Mouse (Mus musculus) limb, embryonic 13.5 days (tissue): ENCODE results near the gene Akap5. TPM values are rescaled to one million over a fixed set of nuclear protein-coding genes. Genes with fewer than 3 reads are reported as not detected.

Experiments used
- ATAC-seq: fragments of 200-750 bp; cut with Nextera tagmentation; 2 replicates; pipeline ENCODE4 v1.8.0; 2017; ENCODE audit warnings: low read depth, moderate number of reproducible peaks, moderate TSS enrichment; ENCODE audit not compliant: low FRiP score
- H3K27ac ChIP-seq: fragments of 300-500 bp; sonication (generic); 2 replicates; pipeline ENCODE4 v1.5.1; 2015; ENCODE audit warnings: inconsistent platforms, mild to moderate bottlenecking, moderate library complexity
- H3K27me3 ChIP-seq: fragments of 300-500 bp; sonication (generic); 2 replicates; pipeline ENCODE4 v1.6.1; 2015; ENCODE audit warnings: mild to moderate bottlenecking, inconsistent platforms
- H3K36me3 ChIP-seq: fragments of 300-500 bp; sonication (generic); 2 replicates; pipeline ENCODE4 v1.6.1; 2015; ENCODE audit warnings: inconsistent platforms, mild to moderate bottlenecking, moderate library complexity
- H3K4me1 ChIP-seq: fragments of 300-500 bp; sonication (generic); 2 replicates; pipeline ENCODE4 v1.6.1; 2015; ENCODE audit warnings: inconsistent platforms
- H3K4me2 ChIP-seq: fragments of 300-500 bp; sonication (generic); replicated peaks from 2 replicates; pipeline ENCODE4 v1.6.1; 2015; ENCODE audit warnings: inconsistent platforms, mild to moderate bottlenecking, moderate library complexity
- H3K4me3 ChIP-seq: fragments of 300-500 bp; sonication (generic); 2 replicates; pipeline ENCODE4 v1.5.1; 2015; ENCODE audit warnings: moderate library complexity, mild to moderate bottlenecking, inconsistent platforms
- H3K9ac ChIP-seq: fragments of 300-500 bp; sonication (generic); 2 replicates; pipeline ENCODE4 v1.6.1; 2015; ENCODE audit warnings: mild to moderate bottlenecking, inconsistent platforms
- H3K9me3 ChIP-seq: fragments of 300-500 bp; sonication (generic); 2 replicates; pipeline ENCODE4 v1.6.1; 2016; ENCODE audit warnings: inconsistent platforms
- WGBS: fragments of 180-500 bp; shearing (Covaris S2); methylation state at CpG from one replicate; pipeline ENCODE4 v1.1.7; 2015; 5-methylcytosine and 5-hydroxymethylcytosine counted together
- polyA plus RNA-seq: library from polyadenylated mRNA; unstranded; fragments of >200 nt; fragmentation: Nextera tagmentation; extraction: Ambion mirVana; gene quantifications from 2 replicates; pipeline ENCODE4 v1.2.1, GENCODE M21; 2015

Gene Akap5
- polyA plus RNA-seq, 1 experiment from 2014 or later, result 2.3 TPM

- Histone ChIP-seq H3K36me3 (peaks cover 81% of the 10 kb centered on the region), H3K4me1 (no peaks in the 10 kb centered on the region), H3K4me2 (no peak overlapping the region), H3K9ac (no peak overlapping the region), H3K9me3 (no peaks in the 10 kb centered on the region), H3K27me3 (no peaks in the 10 kb centered on the region), H3K27ac (no peak overlapping the region), H3K4me3 (no peak overlapping the region)
- 83% methylated on average over 5 of the region's 5 CpGs for WGBS
- no peak for ATAC-seq
Observed at GRCm38 (mm10) chr12:76297830-76298229, 26.9 kb upstream of the Akap5 start.

GRCm38 (mm10) chr12:76299361-76299906, 25.3 kb upstream of the Akap5 start:
- Histone ChIP-seq H3K4me3 (no peak overlapping the region), H3K27ac (no peak overlapping the region), H3K9me3 (no peaks in the 10 kb centered on the region), H3K27me3 (no peaks in the 10 kb centered on the region), H3K4me1 (no peaks in the 10 kb centered on the region; the same call in 1 of the 2 replicates), H3K9ac (no peak overlapping the region), H3K4me2 (no peak overlapping the region), H3K36me3 (peaks cover 80% of the 10 kb centered on the region)
- no peak for ATAC-seq
- 95% methylated on average over 9 of the region's 9 CpGs for WGBS

- WGBS, result 89% methylated on average over 10 of the region's 10 CpGs
Observed at GRCm38 (mm10) chr12:76300367-76300766, 24.3 kb upstream of the Akap5 start.

GRCm38 (mm10) chr12:76303474-76303873, 21.2 kb upstream of the Akap5 start:
- Histone ChIP-seq H3K27me3 (no peaks in the 10 kb centered on the region), H3K36me3 (peaks cover 66% of the 10 kb centered on the region), H3K4me2 (no peak overlapping the region), H3K4me3 (no peak overlapping the region), H3K9me3 (no peaks in the 10 kb centered on the region), H3K4me1 (peaks cover 18% of the 10 kb centered on the region), H3K9ac (no peak overlapping the region), H3K27ac (peak overlapping the region; percentile 61; the same call in 1 of the 2 replicates)
- WGBS, result 90% methylated on average over 11 of the region's 11 CpGs
- ATAC-seq, result 0 out of 2 replicates have a peak, but pooled peaks have one; percentile 11

More at GRCm38 (mm10) chr12:76300367-76300766, 24.3 kb upstream of the Akap5 start:
- no peaks in the 10 kb centered on the region for H3K9me3 ChIP-seq
- H3K9ac ChIP-seq, result no peak overlapping the region
- no peak overlapping the region for H3K4me2 ChIP-seq
- ATAC-seq, result no peak
- no peak overlapping the region for H3K4me3 ChIP-seq
- H3K36me3 ChIP-seq, result peaks cover 75% of the 10 kb centered on the region
- H3K27ac ChIP-seq, result no peak overlapping the region
- H3K4me1 ChIP-seq, result no peaks in the 10 kb centered on the region; the same call in 1 of the 2 replicates
- H3K27me3 ChIP-seq, result no peaks in the 10 kb centered on the region

- Histone ChIP-seq H3K4me3 (no peak overlapping the region), H3K4me2 (no peak overlapping the region), H3K36me3 (peaks cover 59% of the 10 kb centered on the region), H3K9me3 (no peaks in the 10 kb centered on the region), H3K27ac (no peak overlapping the region; the same call in 1 of the 2 replicates), H3K9ac (no peak overlapping the region), H3K27me3 (no peaks in the 10 kb centered on the region), H3K4me1 (peaks cover 18% of the 10 kb centered on the region)
- no peak for ATAC-seq
- WGBS, result 68% methylated on average over 4 of the region's 4 CpGs
Observed at GRCm38 (mm10) chr12:76304199-76304598, 20.5 kb upstream of the Akap5 start.

DNA sequence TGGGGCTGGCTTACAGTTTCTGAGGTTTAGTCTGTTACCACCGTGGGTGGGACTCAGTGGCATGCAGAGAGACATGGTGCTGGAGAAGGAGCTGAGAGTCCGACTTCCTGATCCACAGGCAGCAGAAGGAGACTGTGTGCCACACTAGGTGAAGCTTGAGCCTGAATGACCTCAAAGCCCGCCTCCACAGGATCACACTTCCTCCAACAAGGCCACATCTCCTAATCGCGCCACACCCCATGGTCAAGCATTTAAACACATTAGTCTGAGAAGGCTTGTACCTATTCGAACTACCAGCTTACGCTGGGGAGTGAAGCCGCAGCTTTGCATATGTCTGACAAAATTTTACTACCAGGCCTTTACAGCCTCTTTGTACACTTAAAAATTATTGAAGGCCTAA, 19.6 kb upstream of the Akap5 start:
- Histone ChIP-seq H3K36me3 (peaks cover 50% of the 10 kb centered on the region), H3K27me3 (no peaks in the 10 kb centered on the region), H3K4me3 (no peak overlapping the region), H3K9me3 (no peaks in the 10 kb centered on the region), H3K4me1 (peaks cover 18% of the 10 kb centered on the region), H3K27ac (no peak overlapping the region), H3K4me2 (no peak overlapping the region), H3K9ac (no peak overlapping the region)
- no peak for ATAC-seq
- WGBS, result 87% methylated on average over 8 of the region's 8 CpGs

DNA sequence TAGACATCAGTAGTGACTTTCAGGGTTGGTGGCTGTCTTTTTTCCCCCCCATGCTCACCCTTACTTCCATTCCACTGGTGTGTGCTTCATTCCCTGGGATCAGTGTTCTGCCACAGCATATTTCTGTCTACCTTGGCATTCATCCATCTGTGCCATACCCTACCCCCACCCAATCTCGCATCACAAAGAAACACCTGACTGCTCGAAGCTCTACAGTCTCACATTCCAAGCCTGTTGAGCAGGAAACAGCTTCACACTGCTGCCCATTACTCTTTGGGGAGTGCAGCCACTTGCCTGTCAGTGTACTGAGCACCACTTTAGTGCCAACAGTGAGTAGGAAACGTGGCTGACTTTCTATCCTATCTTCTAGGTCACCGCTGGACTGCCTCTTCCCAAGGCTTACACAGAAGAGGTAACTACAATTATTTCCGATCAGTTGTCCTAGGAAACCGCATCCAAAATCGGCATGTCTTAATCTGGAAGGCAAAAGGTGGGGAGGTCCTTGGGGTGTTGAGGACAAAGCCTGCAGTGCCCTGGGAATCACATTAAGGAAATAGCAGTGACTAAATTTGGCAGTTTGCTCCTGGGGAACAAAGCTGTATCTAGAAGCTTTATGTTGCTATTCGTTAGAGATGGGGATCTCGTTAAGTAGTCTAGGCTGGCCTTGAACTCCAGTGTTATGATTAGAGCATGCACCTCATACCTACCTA, 17.7 kb upstream of the Akap5 start:
- H3K4me2 ChIP-seq, result no peak overlapping the region
- no peaks in the 10 kb centered on the region for H3K9me3 ChIP-seq
- no peak overlapping the region for H3K4me3 ChIP-seq
- H3K9ac ChIP-seq, result no peak overlapping the region; the same call in 1 of the 2 replicates
- H3K36me3 ChIP-seq, result peaks cover 45% of the 10 kb centered on the region
- H3K27ac ChIP-seq, result no peak overlapping the region
- H3K27me3 ChIP-seq, result no peaks in the 10 kb centered on the region
- peaks cover 18% of the 10 kb centered on the region for H3K4me1 ChIP-seq
- WGBS, result 71% methylated on average over 9 of the region's 9 CpGs
- ATAC-seq, result no peak

- Histone ChIP-seq H3K4me3 (no peak overlapping the region), H3K9ac (no peak overlapping the region), H3K4me1 (peaks cover 18% of the 10 kb centered on the region), H3K9me3 (no peaks in the 10 kb centered on the region), H3K4me2 (no peak overlapping the region), H3K27me3 (no peaks in the 10 kb centered on the region), H3K27ac (peak overlapping the region; percentile 28; the same call in 1 of the 2 replicates), H3K36me3 (peaks cover 50% of the 10 kb centered on the region)
- WGBS, result 40% methylated on average over 9 of the region's 9 CpGs
- ATAC-seq, result peak; percentile 46; the same call in 1 of the 2 replicates
Observed at GRCm38 (mm10) chr12:76307964-76308363, 16.7 kb upstream of the Akap5 start.

- no peak for ATAC-seq
- 76% methylated on average over 5 of the region's 5 CpGs for WGBS
Observed at GRCm38 (mm10) chr12:76308436-76308835, 16.3 kb upstream of the Akap5 start.

DNA sequence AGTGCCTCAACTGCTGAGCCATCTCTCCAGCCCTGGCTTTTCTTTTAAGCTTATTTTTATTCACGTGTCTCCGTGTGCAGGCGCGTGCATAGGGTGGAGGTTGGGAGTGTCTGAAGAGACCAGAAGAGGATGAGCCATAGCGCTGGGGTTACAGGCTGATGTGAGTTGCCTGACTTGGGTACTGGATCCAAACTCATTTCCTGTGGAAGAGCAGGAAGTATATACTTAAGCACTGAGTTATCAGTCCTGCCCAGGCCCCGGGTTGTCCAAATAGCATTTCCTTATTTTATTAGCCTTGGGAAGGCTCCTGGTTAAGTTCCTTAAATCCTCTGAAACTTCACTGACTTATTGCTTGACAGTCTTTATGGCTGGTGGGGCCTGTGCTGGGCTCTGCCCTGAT, 14.7 kb upstream of the Akap5 start:
- 75% methylated on average over 6 of the region's 6 CpGs for WGBS
- H3K9ac ChIP-seq, result no peak overlapping the region
- no peak overlapping the region for H3K4me3 ChIP-seq
- H3K27ac ChIP-seq, result no peak overlapping the region
- ATAC-seq, result no peak
- H3K4me1 ChIP-seq, result peaks cover 18% of the 10 kb centered on the region
- H3K27me3 ChIP-seq, result no peaks in the 10 kb centered on the region
- no peak overlapping the region for H3K4me2 ChIP-seq
- H3K9me3 ChIP-seq, result no peaks in the 10 kb centered on the region
- peaks cover 50% of the 10 kb centered on the region for H3K36me3 ChIP-seq

More at GRCm38 (mm10) chr12:76308436-76308835, 16.3 kb upstream of the Akap5 start:
- Histone ChIP-seq H3K27ac (no peak overlapping the region), H3K9ac (no peak overlapping the region), H3K4me3 (no peak overlapping the region), H3K4me1 (peaks cover 18% of the 10 kb centered on the region), H3K9me3 (no peaks in the 10 kb centered on the region), H3K4me2 (no peak overlapping the region), H3K27me3 (no peaks in the 10 kb centered on the region), H3K36me3 (peaks cover 45% of the 10 kb centered on the region)

- H3K4me1 ChIP-seq, result peaks cover 18% of the 10 kb centered on the region
- 72% methylated on average over 6 of the region's 6 CpGs for WGBS
- H3K4me2 ChIP-seq, result no peak overlapping the region
- H3K9me3 ChIP-seq, result no peaks in the 10 kb centered on the region
- H3K9ac ChIP-seq, result no peak overlapping the region
- no peaks in the 10 kb centered on the region for H3K27me3 ChIP-seq
- peaks cover 51% of the 10 kb centered on the region for H3K36me3 ChIP-seq
- H3K27ac ChIP-seq, result no peak overlapping the region
- H3K4me3 ChIP-seq, result no peak overlapping the region
- no peak for ATAC-seq
Observed at GRCm38 (mm10) chr12:76310633-76311032, 14.1 kb upstream of the Akap5 start.

DNA sequence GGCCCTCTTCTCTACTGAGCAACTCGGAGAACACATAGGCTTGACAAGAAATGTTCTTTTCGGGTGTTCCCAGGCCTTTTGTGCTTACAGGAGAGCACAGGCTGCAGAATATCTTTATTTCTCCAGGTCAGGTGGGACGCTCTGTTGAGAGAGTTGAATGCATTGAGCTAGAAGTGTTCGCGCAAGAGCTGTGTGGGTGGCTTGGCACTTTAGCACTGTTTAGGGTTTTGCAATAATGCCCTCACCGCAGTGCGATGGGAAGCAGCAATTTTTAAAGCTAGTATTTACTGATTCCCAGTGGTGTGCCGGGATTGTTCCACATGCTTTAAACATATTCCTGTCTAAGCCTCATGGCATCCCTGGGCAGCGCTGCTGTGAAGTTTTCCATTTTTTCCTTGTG, 13.5 kb upstream of the Akap5 start:
- H3K9ac ChIP-seq, result no peak overlapping the region
- peaks cover 18% of the 10 kb centered on the region for H3K4me1 ChIP-seq
- no peaks in the 10 kb centered on the region for H3K27me3 ChIP-seq
- H3K27ac ChIP-seq, result 0 out of 2 replicates have a peak overlapping the region, but pooled peaks have one; percentile 22
- WGBS, result 87% methylated on average over 9 of the region's 9 CpGs
- no peak for ATAC-seq
- H3K36me3 ChIP-seq, result peaks cover 49% of the 10 kb centered on the region
- no peak overlapping the region for H3K4me3 ChIP-seq
- no peak overlapping the region for H3K4me2 ChIP-seq
- no peaks in the 10 kb centered on the region for H3K9me3 ChIP-seq
